18 mouse cellular contexts compared by ENCODE assay signal in genomic region chr1:127306024-127306771, GRCm38 (mm10).
DNase-seq lines count a peak whose midpoint lies in the region; ATAC-seq lines count a peak whose summit lies in the region.
"Had no signal": no experiment of that assay in that cellular context is flagged by ENCODE, and none has a peak within 500 bp of the region (broad histone marks: within the 10 kb centered on the region; RNA-seq: fewer than 3 reads in every experiment).

No protein-coding gene starts in this region.

- H3K27ac ChIP-seq in hindbrain, embryonic 13.5 days = no peak overlapping the region
- H3K27ac ChIP-seq: embryonic facial prominence, embryonic 13.5 days; heart, embryonic 13.5 days; hindbrain, embryonic 15.5 days; midbrain, embryonic 12.5 days had no signal

- WGBS in hindbrain, embryonic 13.5 days = 89% methylated on average over 20 of the region's 20 CpGs

- ATAC-seq in hindbrain, embryonic 13.5 days (ENCODE audit: low FRiP score) = no peak
- ATAC-seq: liver, postnatal 0 days; Patski had no signal

- peak; percentile 24 for DNase-seq in right cerebral cortex, adult 18-20 months
- no peak for DNase-seq in right cerebral cortex, postnatal 36 days (ENCODE audit: low spot score in 2 of 2)
- peak; percentile 28 to 39 for DNase-seq in CD8-positive naive resting alpha-beta T cell, adult 2 months (ENCODE audit: low read depth in 2 of 2, low spot score in 2 of 2)
- peak; percentile 55 for DNase-seq in brain, adult 2 months (ENCODE audit: low read depth, low spot score)
- peak; percentile 45 to 60 for DNase-seq in natural killer cell, adult 2 months (ENCODE audit: low spot score in 2 of 2)
- DNase-seq in spleen, postnatal 36 days (ENCODE audit: low spot score in 2 of 2) = no peak
- DNase-seq in adrenal gland, postnatal 10 days = no peak
- DNase-seq: adrenal gland, postnatal 36 days; cerebellum, postnatal 14 days; liver, postnatal 0 days; right cerebral cortex, postnatal 14 days had no signal

- peaks cover 6% of the 10 kb centered on the region; the same call in 1 of the 2 replicates for H3K36me3 ChIP-seq in hindbrain, embryonic 13.5 days
- H3K36me3 ChIP-seq: hindbrain, embryonic 15.5 days; midbrain, embryonic 12.5 days; neural tube, embryonic 13.5 days had no signal

- 0 out of 2 replicates have a peak, but pooled peaks cover 3% of the 10 kb centered on the region for H3K4me1 ChIP-seq in hindbrain, embryonic 13.5 days (replicated peaks)
- H3K4me1 ChIP-seq: embryonic facial prominence, embryonic 13.5 days; hindbrain, embryonic 15.5 days; midbrain, embryonic 12.5 days; neural tube, embryonic 13.5 days had no signal

- no peak overlapping the region for H3K4me2 ChIP-seq in hindbrain, embryonic 13.5 days
- H3K4me2 ChIP-seq: embryonic facial prominence, embryonic 13.5 days; heart, embryonic 13.5 days; hindbrain, embryonic 15.5 days; midbrain, embryonic 12.5 days; neural tube, embryonic 13.5 days had no signal

- H3K9me3 ChIP-seq in hindbrain, embryonic 13.5 days = no peaks in the 10 kb centered on the region
- H3K9me3 ChIP-seq: embryonic facial prominence, embryonic 13.5 days; heart, embryonic 13.5 days; hindbrain, embryonic 15.5 days; midbrain, embryonic 12.5 days; neural tube, embryonic 13.5 days had no signal

- H3K9ac ChIP-seq in hindbrain, embryonic 13.5 days = no peak overlapping the region
- H3K9ac ChIP-seq: embryonic facial prominence, embryonic 13.5 days; heart, embryonic 13.5 days; hindbrain, embryonic 15.5 days; liver, postnatal 0 days; midbrain, embryonic 12.5 days; neural tube, embryonic 13.5 days had no signal

- H3K27me3 ChIP-seq in hindbrain, embryonic 13.5 days = no peaks in the 10 kb centered on the region
- H3K27me3 ChIP-seq: embryonic facial prominence, embryonic 13.5 days; heart, embryonic 13.5 days; hindbrain, embryonic 15.5 days; midbrain, embryonic 12.5 days; neural tube, embryonic 13.5 days; Patski had no signal

- no peak overlapping the region for H3K4me3 ChIP-seq in hindbrain, embryonic 13.5 days
- H3K4me3 ChIP-seq: embryonic facial prominence, embryonic 13.5 days; heart, embryonic 13.5 days; hindbrain, embryonic 15.5 days; midbrain, embryonic 12.5 days; neural tube, embryonic 13.5 days had no signal

Comparison
In these comparisons a context has a peak if more than half of its experiments do, and no peak if none do; other contexts are left out.
1. DNase-seq: peak in right cerebral cortex, adult 18-20 months (single experiment), CD8-positive naive resting alpha-beta T cell, adult 2 months (2 of 2), brain, adult 2 months (single experiment) and natural killer cell, adult 2 months (2 of 2); none in right cerebral cortex, postnatal 36 days (0 of 2), spleen, postnatal 36 days (0 of 2) and adrenal gland, postnatal 10 days (single experiment).